Mouse (Mus musculus): Measurements from ENCODE around the gene Bcl10.

GRCm38 (mm10) chr3:145971501-145971900 lies 48.9 kb downstream of the Bcl10 start:
- no peak for TF ChIP-seq POLR2A (IDR thresholded peaks at IDR 0.05; ENCODE audit: borderline replicate concordance, control insufficient read depth, low read depth, low read length)
- no peak for TF ChIP-seq CTCF (IDR thresholded peaks at IDR 0.05; ENCODE audit: control insufficient read depth, insufficient read depth, low read length)
